Mouse (Mus musculus): Measurements from ENCODE around the gene Col11a2.

- no peak for TF ChIP-seq MAFK (IDR thresholded peaks at IDR 0.05; ENCODE audit: insufficient read depth, low read depth, low read length)
- no peak for TF ChIP-seq CHD2 (IDR thresholded peaks at IDR 0.05; ENCODE audit: low read depth, low read length)
Measured at GRCm38 (mm10) chr17:34024317-34024821, 14.9 kb upstream of the Col11a2 start, which contains the start of gene Ring1.
